Mouse (Mus musculus) lung, embryonic 14.5 days (tissue): ENCODE results near the gene Icmt. TPM values are rescaled to one million over a fixed set of nuclear protein-coding genes. Genes with fewer than 3 reads are reported as not detected.

Experiments
- ATAC-seq: fragments of 200-750 bp; cut with Nextera tagmentation; 2 replicates; pipeline ENCODE4 v1.8.0; 2017; ENCODE audit warnings: mild to moderate bottlenecking, moderate TSS enrichment, moderate library complexity; ENCODE audit not compliant: insufficient read depth
- DNase-seq: peaks from one replicate; pipeline ENCODE4 v3.0.0-alpha.2; 2015
- H3K27ac ChIP-seq: fragments of 300-500 bp; sonication (generic); 2 replicates; pipeline ENCODE4 v1.5.1; 2014; ENCODE audit warnings: low read depth, mild to moderate bottlenecking, moderate library complexity
- H3K27me3 ChIP-seq: fragments of 300-500 bp; sonication (generic); 2 replicates; pipeline ENCODE4 v1.6.1; 2014; ENCODE audit warnings: low read length, control low read depth; ENCODE audit not compliant: insufficient read depth
- H3K36me3 ChIP-seq: fragments of 300-500 bp; sonication (generic); 2 replicates; pipeline ENCODE4 v1.6.1; 2014; ENCODE audit warnings: control low read depth; ENCODE audit not compliant: insufficient read depth
- H3K4me1 ChIP-seq: fragments of 300-500 bp; sonication (generic); 2 replicates; pipeline ENCODE4 v1.6.1; 2014; ENCODE audit warnings: antibody characterized with exemption, control low read depth; ENCODE audit not compliant: insufficient read depth
- H3K4me2 ChIP-seq: fragments of 300-500 bp; sonication (generic); 2 replicates; pipeline ENCODE4 v1.6.1; 2014; ENCODE audit warnings: mild to moderate bottlenecking
- H3K4me3 ChIP-seq: fragments of 300-500 bp; sonication (generic); 2 replicates; pipeline ENCODE4 v1.5.1; 2014; ENCODE audit warnings: low read depth, low read length
- H3K9ac ChIP-seq: fragments of 300-500 bp; sonication (generic); 2 replicates; pipeline ENCODE4 v1.6.1; 2014
- H3K9me3 ChIP-seq: fragments of 300-500 bp; sonication (generic); 2 replicates; pipeline ENCODE4 v1.6.1; 2016; ENCODE audit warnings: low read depth, low read length, control low read depth
- CTCF ChIP-seq: IDR thresholded peaks from 2 replicates; pipeline ENCODE4 v1.5.1; 2016; ENCODE audit warnings: antibody characterized with exemption, low read depth
- WGBS: fragments of 180-500 bp; shearing (Covaris S2); extraction: QIAGEN DNeasy Blood & Tissue Kit; methylation state at CpG from one replicate; pipeline ENCODE4 v1.1.7; 2014; 5-methylcytosine and 5-hydroxymethylcytosine counted together
- polyA plus RNA-seq: library from polyadenylated mRNA; unstranded; fragments of >200 nt; fragmentation: Nextera tagmentation; extraction: Ambion mirVana; gene quantifications from 2 replicates; pipeline ENCODE4 v1.2.1, GENCODE M21; 2014

Icmt gene
- polyA plus RNA-seq, 1 experiment from 2014 or later, result 31.8 TPM

GRCm38 (mm10) chr4:152269967-152270366 is 27.1 kb upstream of the Icmt start:
- H3K4me2 ChIP-seq, result no peak overlapping the region
- peaks cover under 1% of the 10 kb centered on the region; the same call in 1 of the 2 replicates for H3K27me3 ChIP-seq
- TF ChIP-seq CTCF, result no peak
- no peak overlapping the region for H3K27ac ChIP-seq
- no peaks in the 10 kb centered on the region for H3K36me3 ChIP-seq
- no peak for DNase-seq
- no peak overlapping the region for H3K9ac ChIP-seq
- WGBS, result 87% methylated on average over 13 of the region's 13 CpGs
- H3K4me1 ChIP-seq, result peaks cover 16% of the 10 kb centered on the region; the same call in 1 of the 2 replicates
- H3K4me3 ChIP-seq, result no peak overlapping the region
- no peaks in the 10 kb centered on the region for H3K9me3 ChIP-seq
- ATAC-seq, result no peak

GRCm38 (mm10) chr4:152270599-152270998 is 26.4 kb upstream of the Icmt start:
- H3K36me3 ChIP-seq, result no peaks in the 10 kb centered on the region
- H3K4me2 ChIP-seq, result no peak overlapping the region
- H3K9me3 ChIP-seq, result no peaks in the 10 kb centered on the region
- peaks cover 16% of the 10 kb centered on the region; the same call in 1 of the 2 replicates for H3K4me1 ChIP-seq
- no peak overlapping the region for H3K9ac ChIP-seq
- DNase-seq, result no peak
- H3K4me3 ChIP-seq, result no peak overlapping the region
- TF ChIP-seq CTCF, result no peak
- H3K27ac ChIP-seq, result no peak overlapping the region
- H3K27me3 ChIP-seq, result peaks cover 7% of the 10 kb centered on the region
- ATAC-seq, result no peak
- 81% methylated on average over 9 of the region's 9 CpGs for WGBS

- H3K36me3 ChIP-seq, result no peaks in the 10 kb centered on the region
Measured at GRCm38 (mm10) chr4:152271334-152271733, 25.7 kb upstream of the Icmt start.

GRCm38 (mm10) chr4:152272006-152272405 is 25.0 kb upstream of the Icmt start:
- DNase-seq (peak; percentile 36), ATAC-seq (peak; percentile 12)
- Histone ChIP-seq H3K4me1 (peaks cover 16% of the 10 kb centered on the region; the same call in 1 of the 2 replicates), H3K9ac (no peak overlapping the region), H3K36me3 (no peaks in the 10 kb centered on the region), H3K27me3 (peaks cover 7% of the 10 kb centered on the region), H3K27ac (peak overlapping the region; percentile 80), H3K4me2 (no peak overlapping the region), H3K9me3 (no peaks in the 10 kb centered on the region), H3K4me3 (no peak overlapping the region)
- TF ChIP-seq CTCF, result no peak
- 50% methylated on average over 7 of the region's 7 CpGs for WGBS

More at GRCm38 (mm10) chr4:152271334-152271733, 25.7 kb upstream of the Icmt start:
- Histone ChIP-seq H3K27ac (peak overlapping the region; percentile 80; the same call in 1 of the 2 replicates), H3K4me2 (no peak overlapping the region), H3K9me3 (no peaks in the 10 kb centered on the region), H3K9ac (no peak overlapping the region), H3K27me3 (peaks cover 7% of the 10 kb centered on the region), H3K4me3 (no peak overlapping the region), H3K4me1 (peaks cover 16% of the 10 kb centered on the region; the same call in 1 of the 2 replicates)
- no peak for TF ChIP-seq CTCF
- WGBS, result 87% methylated on average over 11 of the region's 11 CpGs
- DNase-seq, result no peak
- no peak for ATAC-seq

- H3K9ac ChIP-seq, result no peak overlapping the region
- no peaks in the 10 kb centered on the region for H3K9me3 ChIP-seq
- 14% methylated on average over 9 of the region's 9 CpGs for WGBS
- H3K27ac ChIP-seq, result peak overlapping the region; percentile 80
- no peak overlapping the region for H3K4me3 ChIP-seq
- peak; percentile 41 for TF ChIP-seq CTCF
- peak; percentile 88 for DNase-seq
- H3K4me2 ChIP-seq, result no peak overlapping the region
- H3K4me1 ChIP-seq, result peaks cover 13% of the 10 kb centered on the region; the same call in 1 of the 2 replicates
- H3K27me3 ChIP-seq, result peaks cover 7% of the 10 kb centered on the region
- no peaks in the 10 kb centered on the region for H3K36me3 ChIP-seq
- peak; percentile 58 for ATAC-seq
Measured at GRCm38 (mm10) chr4:152272449-152273049, 24.5 kb upstream of the Icmt start.

- H3K4me2 ChIP-seq, result peak overlapping the region; percentile 89; the same call in 1 of the 2 replicates
- peaks cover 7% of the 10 kb centered on the region; the same call in 1 of the 2 replicates for H3K4me1 ChIP-seq
- no peaks in the 10 kb centered on the region for H3K9me3 ChIP-seq
- no peak overlapping the region for H3K4me3 ChIP-seq
- DNase-seq (no peak), ATAC-seq (peak; percentile 5; the same call in 1 of the 2 replicates)
- no peak for TF ChIP-seq CTCF
- no peaks in the 10 kb centered on the region for H3K36me3 ChIP-seq
- H3K27me3 ChIP-seq, result peaks cover 7% of the 10 kb centered on the region
- WGBS, result 31% methylated on average over 3 of the region's 3 CpGs
- H3K9ac ChIP-seq, result no peak overlapping the region
- H3K27ac ChIP-seq, result peak overlapping the region; percentile 80
Measured at GRCm38 (mm10) chr4:152273191-152273590, 23.8 kb upstream of the Icmt start.

GRCm38 (mm10) chr4:152273621-152274236 is 23.3 kb upstream of the Icmt start, which contains the start of gene Gpr153:
Gpr153 (plus strand) TSS chr4:152274232.
- 2% methylated on average over 32 of the region's 48 CpGs for WGBS
- peak within 1 kb of the TSS; percentile 79 for H3K9ac ChIP-seq
- no peak for TF ChIP-seq CTCF
- H3K36me3 ChIP-seq, result no peaks in the 10 kb centered on the region
- DNase-seq (peak; percentile 79), ATAC-seq (peak; percentile 73)
- H3K4me1 ChIP-seq, result peaks cover 7% of the 10 kb centered on the region; the same call in 1 of the 2 replicates
- H3K9me3 ChIP-seq, result no peaks in the 10 kb centered on the region
- peaks cover 7% of the 10 kb centered on the region for H3K27me3 ChIP-seq
- peak within 1 kb of the TSS; percentile 66 for H3K4me3 ChIP-seq
- peak within 1 kb of the TSS; percentile 89 for H3K4me2 ChIP-seq
- H3K27ac ChIP-seq, result peak within 1 kb of the TSS; percentile 80
